Mouse (Mus musculus): ENCODE results near the gene Elk3. TPM values are rescaled to one million over a fixed set of nuclear protein-coding genes. Genes with fewer than 3 reads are reported as not detected.
A peak's percentile ranks its signal among the peaks of the same experiment; 100 is the strongest.

Gene Elk3
- polyA plus RNA-seq, 1 experiment from 2014 or later: 4.3 TPM

- ATAC-seq (ENCODE audit: insufficient read depth): no peak
- Histone ChIP-seq H3K27ac (replicated peaks) (no peak overlapping the region), H3K4me1 (replicated peaks) (peaks cover 9% of the 10 kb centered on the region; the same call in 1 of the 2 replicates), H3K4me2 (no peak overlapping the region), H3K9ac (no peak overlapping the region), H3K4me3 (replicated peaks) (no peak overlapping the region), H3K27me3 (no peaks in the 10 kb centered on the region), H3K36me3 (replicated peaks) (no peaks in the 10 kb centered on the region), H3K9me3 (replicated peaks) (no peaks in the 10 kb centered on the region)
- WGBS (ENCODE audit: insufficient replicate concordance): 69% methylated on average over 8 of the region's 8 CpGs
Observed at GRCm38 (mm10) chr10:93278361-93278760, 32.6 kb downstream of the Elk3 start.

DNA sequence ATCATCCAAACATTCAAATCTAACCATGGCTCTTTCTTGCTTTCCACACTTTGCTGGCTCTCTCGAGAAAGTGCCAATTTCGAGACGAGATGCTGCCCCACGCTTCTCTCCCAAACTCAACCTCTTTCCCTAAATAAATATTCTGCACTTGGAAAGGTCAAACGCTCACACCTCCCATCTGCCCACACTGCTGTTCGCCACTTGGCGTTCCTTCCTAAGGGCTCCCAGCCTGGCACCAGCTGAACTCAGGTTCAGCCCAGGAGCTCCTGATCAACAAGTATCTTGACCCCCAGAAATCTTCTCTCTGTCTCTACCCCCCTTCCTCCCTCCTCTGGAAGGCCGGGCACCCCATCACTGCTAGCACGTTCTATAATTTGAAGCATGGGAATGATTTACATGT, 34.1 kb downstream of the Elk3 start:
- H3K9me3 ChIP-seq (replicated peaks): no peaks in the 10 kb centered on the region
- 63% methylated on average over 9 of the region's 9 CpGs for WGBS (ENCODE audit: insufficient replicate concordance)
- H3K9ac ChIP-seq: no peak overlapping the region
- no peak for ATAC-seq (ENCODE audit: insufficient read depth)
- H3K4me2 ChIP-seq: peak overlapping the region; percentile 32
- H3K27me3 ChIP-seq: no peaks in the 10 kb centered on the region
- no peaks in the 10 kb centered on the region for H3K36me3 ChIP-seq (replicated peaks)
- H3K27ac ChIP-seq (replicated peaks): no peak overlapping the region
- no peak overlapping the region for H3K4me3 ChIP-seq (replicated peaks)
- H3K4me1 ChIP-seq (replicated peaks): peaks cover 9% of the 10 kb centered on the region; the same call in 1 of the 2 replicates

GRCm38 (mm10) chr10:93276349-93276763, 34.6 kb downstream of the Elk3 start:
- H3K9me3 ChIP-seq (replicated peaks): no peaks in the 10 kb centered on the region
- 45% methylated on average over 16 of the region's 16 CpGs for WGBS (ENCODE audit: insufficient replicate concordance)
- no peak for ATAC-seq (ENCODE audit: insufficient read depth)
- H3K9ac ChIP-seq: no peak overlapping the region
- 0 out of 2 replicates have a peak overlapping the region, but pooled peaks have one; percentile 8 for H3K4me3 ChIP-seq (replicated peaks)
- H3K4me1 ChIP-seq (replicated peaks): peaks cover 9% of the 10 kb centered on the region; the same call in 1 of the 2 replicates
- no peak overlapping the region for H3K27ac ChIP-seq (replicated peaks)
- no peaks in the 10 kb centered on the region for H3K36me3 ChIP-seq (replicated peaks)
- peak overlapping the region; percentile 32 for H3K4me2 ChIP-seq
- H3K27me3 ChIP-seq: no peaks in the 10 kb centered on the region

GRCm38 (mm10) chr10:93275212-93276136, 35.5 kb downstream of the Elk3 start:
- Histone ChIP-seq H3K36me3 (replicated peaks) (no peaks in the 10 kb centered on the region), H3K4me2 (no peak overlapping the region), H3K27me3 (no peaks in the 10 kb centered on the region), H3K4me3 (replicated peaks) (no peak overlapping the region), H3K27ac (replicated peaks) (no peak overlapping the region), H3K9me3 (replicated peaks) (no peaks in the 10 kb centered on the region), H3K9ac (no peak overlapping the region), H3K4me1 (replicated peaks) (peaks cover 9% of the 10 kb centered on the region; the same call in 1 of the 2 replicates)
- ATAC-seq (ENCODE audit: insufficient read depth): no peak
- 64% methylated on average over 25 of the region's 25 CpGs for WGBS (ENCODE audit: insufficient replicate concordance)

DNA sequence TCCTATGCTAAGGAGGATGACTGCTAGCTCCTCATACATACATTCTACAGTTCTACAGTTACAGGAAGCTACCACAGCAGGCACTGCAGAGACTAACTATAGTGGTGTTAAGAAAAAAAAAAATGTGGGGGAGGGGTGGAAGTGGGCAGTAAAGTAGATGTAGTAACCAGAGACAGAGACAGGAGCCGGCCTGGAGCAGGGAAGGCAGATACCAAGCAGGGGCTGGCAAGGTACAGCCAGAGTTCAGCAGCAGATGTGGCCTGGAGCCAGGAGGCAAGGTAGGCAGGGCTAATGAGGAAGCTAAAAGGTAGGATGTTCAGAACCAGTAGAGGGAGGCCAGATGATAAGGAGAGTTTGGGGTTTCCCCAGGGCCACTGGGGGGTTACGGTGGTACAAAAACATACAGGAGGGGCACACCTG, 36.6 kb downstream of the Elk3 start:
- no peaks in the 10 kb centered on the region for H3K27me3 ChIP-seq
- WGBS (ENCODE audit: insufficient replicate concordance): 44% methylated on average over 2 of the region's 2 CpGs

DNA sequence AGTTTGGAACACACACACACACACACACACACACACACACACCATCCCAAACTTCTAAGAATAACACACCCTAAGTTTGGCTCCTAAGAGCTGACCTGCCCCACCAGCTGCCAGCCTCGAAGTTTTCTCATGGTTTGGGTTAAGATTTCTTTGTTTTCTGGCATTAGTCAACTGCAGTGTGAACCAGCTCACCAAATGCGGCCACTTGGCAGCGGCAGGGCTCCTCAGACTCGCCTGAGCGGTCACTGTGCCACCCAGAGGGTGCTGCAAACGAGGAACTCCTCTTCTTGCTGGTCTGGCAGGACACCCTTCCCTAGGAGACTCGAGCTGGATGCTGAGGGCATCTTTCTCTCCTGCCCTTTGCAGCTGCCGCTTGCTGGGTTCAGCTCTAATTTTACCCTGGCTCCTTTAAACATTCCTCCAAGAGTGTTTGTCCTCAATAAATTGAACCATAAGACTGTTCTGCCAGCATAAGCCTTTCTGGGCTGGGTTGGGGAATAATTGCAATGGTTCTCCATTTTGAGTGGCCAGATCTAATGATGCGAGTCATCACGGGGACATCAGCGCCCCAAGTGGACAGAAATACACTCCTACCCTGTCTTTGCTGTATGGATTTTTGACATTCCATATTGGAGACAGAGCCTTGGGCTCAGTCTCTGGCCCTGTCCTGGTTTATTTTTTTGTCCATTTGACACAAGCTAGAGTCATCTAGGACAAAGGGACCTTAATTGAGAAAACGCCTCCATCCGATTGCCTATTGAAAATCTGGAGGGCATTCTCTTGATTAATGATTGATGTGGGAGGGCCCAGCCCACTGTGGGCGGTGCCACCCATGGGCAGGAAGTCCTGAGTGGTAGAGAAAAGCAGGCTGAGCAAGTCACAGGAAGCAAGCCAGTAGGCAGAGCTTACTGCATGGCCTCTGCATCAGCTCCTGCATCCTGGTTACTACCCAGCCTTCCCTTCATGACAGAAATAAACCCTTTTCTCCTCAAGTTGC, 37.7 kb downstream of the Elk3 start:
- WGBS (ENCODE audit: insufficient replicate concordance): 56% methylated on average over 14 of the region's 14 CpGs
- Histone ChIP-seq H3K4me1 (replicated peaks) (peaks cover 7% of the 10 kb centered on the region; the same call in 1 of the 2 replicates), H3K9ac (no peak overlapping the region), H3K4me3 (replicated peaks) (no peak overlapping the region), H3K27me3 (no peaks in the 10 kb centered on the region), H3K4me2 (no peak overlapping the region), H3K27ac (replicated peaks) (no peak overlapping the region), H3K36me3 (replicated peaks) (no peaks in the 10 kb centered on the region), H3K9me3 (replicated peaks) (no peaks in the 10 kb centered on the region)
- no peak for ATAC-seq (ENCODE audit: insufficient read depth)

More for the DNA sequence above, 36.6 kb downstream of the Elk3 start:
- no peak overlapping the region for H3K9ac ChIP-seq
- H3K4me3 ChIP-seq (replicated peaks): no peak overlapping the region
- no peaks in the 10 kb centered on the region for H3K9me3 ChIP-seq (replicated peaks)
- no peak for ATAC-seq (ENCODE audit: insufficient read depth)
- H3K4me1 ChIP-seq (replicated peaks): peaks cover 9% of the 10 kb centered on the region; the same call in 1 of the 2 replicates
- H3K4me2 ChIP-seq: no peak overlapping the region
- H3K36me3 ChIP-seq (replicated peaks): no peaks in the 10 kb centered on the region
- no peak overlapping the region for H3K27ac ChIP-seq (replicated peaks)

DNA sequence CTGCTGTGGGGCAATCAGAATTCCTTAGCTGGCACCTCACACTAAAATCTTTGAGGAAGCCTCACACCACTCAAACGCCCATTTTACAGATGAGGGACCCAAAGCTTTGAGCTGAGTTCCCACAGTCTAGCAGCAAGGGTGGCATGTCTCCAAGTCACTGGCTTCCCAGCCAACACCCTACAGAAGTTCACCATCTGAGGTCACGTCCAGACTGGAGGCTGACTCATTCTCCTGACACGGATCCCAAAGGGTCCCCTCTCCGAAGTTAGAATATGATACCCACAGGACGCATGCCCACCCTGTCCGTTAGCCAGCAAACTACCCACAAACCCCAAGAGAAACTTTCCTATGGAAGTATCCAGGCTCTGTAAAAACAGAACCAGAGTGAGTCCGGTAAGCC, 39.1 kb downstream of the Elk3 start:
- 60% methylated on average over 7 of the region's 7 CpGs for WGBS (ENCODE audit: insufficient replicate concordance)
- Histone ChIP-seq H3K9me3 (replicated peaks) (no peaks in the 10 kb centered on the region), H3K4me3 (replicated peaks) (no peak overlapping the region), H3K27ac (replicated peaks) (no peak overlapping the region), H3K9ac (no peak overlapping the region), H3K36me3 (replicated peaks) (no peaks in the 10 kb centered on the region), H3K4me2 (no peak overlapping the region), H3K27me3 (no peaks in the 10 kb centered on the region), H3K4me1 (replicated peaks) (peaks cover 7% of the 10 kb centered on the region; the same call in 1 of the 2 replicates)
- ATAC-seq (ENCODE audit: insufficient read depth): no peak

- no peak overlapping the region for H3K27ac ChIP-seq (replicated peaks)
- no peak overlapping the region for H3K9ac ChIP-seq
- H3K4me3 ChIP-seq (replicated peaks): no peak overlapping the region
- H3K4me1 ChIP-seq (replicated peaks): peaks cover under 1% of the 10 kb centered on the region; the same call in 1 of the 2 replicates
- no peaks in the 10 kb centered on the region for H3K27me3 ChIP-seq
- no peaks in the 10 kb centered on the region for H3K9me3 ChIP-seq (replicated peaks)
- no peak overlapping the region for H3K4me2 ChIP-seq
- H3K36me3 ChIP-seq (replicated peaks): no peaks in the 10 kb centered on the region
- WGBS (ENCODE audit: insufficient replicate concordance): 78% methylated on average over 6 of the region's 6 CpGs
- ATAC-seq (ENCODE audit: insufficient read depth): no peak
Observed at GRCm38 (mm10) chr10:93270889-93271460, 40.0 kb downstream of the Elk3 start.

- 23% methylated on average over 4 of the region's 4 CpGs for WGBS (ENCODE audit: insufficient replicate concordance)
- no peak overlapping the region for H3K4me3 ChIP-seq (replicated peaks)
- H3K36me3 ChIP-seq (replicated peaks): no peaks in the 10 kb centered on the region
- no peak for ATAC-seq (ENCODE audit: insufficient read depth)
- H3K4me2 ChIP-seq: no peak overlapping the region
- H3K27me3 ChIP-seq: no peaks in the 10 kb centered on the region
- no peaks in the 10 kb centered on the region for H3K4me1 ChIP-seq (replicated peaks)
- no peaks in the 10 kb centered on the region for H3K9me3 ChIP-seq (replicated peaks)
- no peak overlapping the region for H3K9ac ChIP-seq
- H3K27ac ChIP-seq (replicated peaks): no peak overlapping the region
Observed at GRCm38 (mm10) chr10:93269744-93270143, 41.2 kb downstream of the Elk3 start.

DNA sequence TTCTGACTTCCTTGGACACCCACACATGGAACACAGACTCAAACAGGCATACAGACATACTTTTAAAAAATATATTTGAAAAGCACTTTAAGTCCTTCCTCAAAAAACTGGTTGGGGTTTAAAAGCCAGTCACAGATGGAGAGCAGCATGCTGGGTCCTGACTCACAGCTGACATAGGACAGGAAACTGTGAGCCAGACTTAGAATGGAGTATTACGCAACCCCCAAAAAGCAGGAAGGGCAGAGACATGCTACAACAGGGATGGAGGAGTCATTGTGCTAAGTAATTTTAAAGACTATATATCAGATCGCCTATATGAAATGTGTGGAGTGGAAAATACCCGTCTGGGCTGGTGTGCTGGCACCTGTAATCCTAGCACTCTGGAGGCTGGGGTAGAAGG, 42.6 kb downstream of the Elk3 start:
- Histone ChIP-seq H3K27ac (replicated peaks) (no peak overlapping the region), H3K9me3 (replicated peaks) (no peaks in the 10 kb centered on the region), H3K4me2 (no peak overlapping the region), H3K36me3 (replicated peaks) (no peaks in the 10 kb centered on the region), H3K4me1 (replicated peaks) (no peaks in the 10 kb centered on the region), H3K27me3 (no peaks in the 10 kb centered on the region), H3K9ac (no peak overlapping the region), H3K4me3 (replicated peaks) (no peak overlapping the region)
- WGBS (ENCODE audit: insufficient replicate concordance): 62% methylated on average over 3 of the region's 3 CpGs
- no peak for ATAC-seq (ENCODE audit: insufficient read depth)

Data from liver, embryonic 15.5 days (tissue).